Mouse (Mus musculus) adipocyte (in vitro differentiated cells): ENCODE results near the gene Slc25a20.
A peak's percentile ranks its signal among the peaks of the same experiment; 100 is the strongest.
"Not testable (repeated sequence)": the region's sequence is repeated elsewhere in the genome, so short reads cannot be mapped to it uniquely, and the experiment has no call there.

ENCODE experiments used
- DNase-seq: peaks from one replicate; pipeline ENCODE4 v3.0.0-alpha.2; 2016; ENCODE audit warnings: low spot score

Gene Slc25a20

DNA sequence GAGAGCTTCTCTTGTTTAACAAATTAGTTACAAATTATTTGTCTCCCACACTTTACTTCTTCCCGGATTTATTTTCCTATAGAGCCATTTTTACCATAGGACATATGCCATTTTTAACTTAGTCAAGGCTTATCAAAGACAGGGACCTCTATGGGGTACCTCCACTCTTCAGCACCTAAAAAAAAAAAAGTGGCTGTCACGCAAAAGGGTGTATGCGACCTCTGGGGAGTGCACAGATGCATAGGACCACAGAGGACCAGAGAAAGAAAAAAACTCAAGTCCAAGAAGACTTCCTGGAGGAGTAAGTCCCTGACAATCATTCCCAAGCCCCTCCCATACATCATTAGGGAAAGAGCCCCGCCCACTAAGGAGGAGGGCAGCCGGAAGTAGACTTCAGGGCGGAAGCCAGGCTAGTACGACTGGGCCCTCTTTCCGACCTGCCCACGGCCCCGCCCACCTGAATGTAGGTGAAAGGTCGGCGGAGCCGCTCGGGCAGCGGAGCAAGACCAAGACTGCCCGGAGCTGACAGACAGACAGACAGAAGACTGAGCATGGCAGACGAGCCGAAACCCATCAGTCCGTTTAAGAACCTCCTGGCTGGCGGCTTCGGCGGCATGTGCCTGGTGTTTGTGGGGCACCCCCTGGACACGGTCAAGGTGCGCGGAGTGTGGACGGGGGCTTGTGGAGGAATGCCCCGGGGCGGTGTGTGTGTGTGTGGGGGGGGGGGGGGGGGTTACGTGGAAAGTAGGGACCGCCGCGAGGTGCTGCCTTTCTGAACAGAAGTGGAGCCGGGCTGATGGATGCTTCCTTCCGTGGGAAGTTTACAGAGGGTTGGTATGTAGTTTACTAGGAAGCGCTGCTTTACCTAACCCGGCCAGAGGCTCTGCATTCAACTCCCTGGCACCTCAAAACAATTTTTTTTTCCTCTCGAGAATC lies at the start of gene Slc25a20:
TSS of gene Slc25a20 (plus strand) at position 412 of the 936 bp plus-strand sequence.
- DNase-seq, result peak; percentile 89

DNA sequence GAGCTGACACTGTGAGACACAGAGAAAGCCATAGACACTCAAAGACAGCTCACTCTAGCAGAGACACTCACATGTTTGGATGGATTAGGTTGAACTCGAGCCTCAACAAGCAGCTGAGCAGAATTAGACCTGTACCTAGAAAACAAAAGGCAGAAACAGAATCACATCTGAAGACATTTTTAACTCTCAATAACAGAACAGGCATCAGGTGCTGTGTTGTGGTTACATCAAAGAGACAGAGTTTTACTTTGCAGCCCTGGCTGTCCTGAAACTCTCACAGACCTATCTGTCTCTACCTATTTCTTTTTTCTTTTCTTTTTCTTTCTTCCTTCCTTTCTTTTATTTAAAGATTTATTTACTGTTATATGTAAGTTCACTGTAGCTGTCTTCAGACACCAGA lies 44.6 kb upstream of the Slc25a20 start:
- no peak for DNase-seq

DNA sequence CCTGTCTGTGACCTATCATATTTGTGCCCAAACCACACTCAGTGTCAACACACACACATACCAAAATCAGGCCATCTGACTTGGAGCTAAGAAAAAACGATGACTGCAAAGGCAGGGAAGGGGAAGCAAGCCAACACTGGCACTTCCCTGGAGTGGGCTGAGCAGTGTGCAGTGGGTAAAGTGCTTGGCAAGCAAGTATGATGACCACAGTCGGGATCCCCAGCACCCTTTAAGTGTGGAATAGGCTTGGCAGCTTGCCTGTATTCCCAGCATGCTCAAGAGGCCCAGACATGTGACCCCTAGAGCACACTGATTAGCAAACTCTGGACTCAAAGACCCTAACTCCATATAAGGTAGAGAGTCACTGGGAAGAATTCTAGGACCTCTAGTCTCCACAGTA lies 35.4 kb upstream of the Slc25a20 start:
- DNase-seq, result peak; percentile 39

DNA sequence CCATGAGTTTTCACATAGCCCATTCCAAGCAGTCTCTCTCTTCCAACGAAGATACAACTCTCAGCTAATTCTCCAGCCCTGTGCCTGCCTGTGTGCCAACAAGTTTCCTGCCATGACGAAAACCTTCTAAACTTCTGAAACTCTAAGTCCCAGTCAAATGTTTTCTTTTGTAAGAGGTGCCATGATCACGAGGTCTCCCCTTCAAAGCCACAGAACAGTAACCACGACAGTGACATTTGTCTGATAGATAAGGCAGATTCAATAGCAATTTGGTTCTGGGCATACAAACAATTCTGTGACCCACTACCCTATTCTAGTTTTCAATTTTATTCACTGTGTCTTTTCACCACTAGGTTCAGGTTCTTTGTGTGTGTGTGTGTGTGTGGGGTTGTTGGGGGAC lies 33.7 kb upstream of the Slc25a20 start:
- no peak for DNase-seq

DNA sequence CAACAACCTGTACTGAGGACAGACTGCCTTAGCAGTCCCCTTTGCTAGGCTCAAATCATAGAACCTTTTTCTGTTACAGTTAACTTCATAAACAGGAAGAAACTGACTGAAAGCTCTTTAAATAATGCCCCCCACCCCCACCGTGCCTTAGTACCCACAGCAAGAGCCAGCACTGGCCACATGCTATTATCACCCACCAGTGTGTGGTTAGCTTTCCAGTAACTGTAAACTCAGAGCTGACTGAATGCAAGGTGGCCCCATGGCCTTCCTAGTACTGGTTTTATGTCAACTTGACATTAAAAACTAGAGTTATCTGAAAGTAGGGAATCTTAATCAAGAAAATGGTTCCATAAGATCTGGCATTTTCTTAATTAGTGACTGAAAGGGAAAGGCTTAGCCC lies 31.2 kb upstream of the Slc25a20 start:
- no peak for DNase-seq

DNA sequence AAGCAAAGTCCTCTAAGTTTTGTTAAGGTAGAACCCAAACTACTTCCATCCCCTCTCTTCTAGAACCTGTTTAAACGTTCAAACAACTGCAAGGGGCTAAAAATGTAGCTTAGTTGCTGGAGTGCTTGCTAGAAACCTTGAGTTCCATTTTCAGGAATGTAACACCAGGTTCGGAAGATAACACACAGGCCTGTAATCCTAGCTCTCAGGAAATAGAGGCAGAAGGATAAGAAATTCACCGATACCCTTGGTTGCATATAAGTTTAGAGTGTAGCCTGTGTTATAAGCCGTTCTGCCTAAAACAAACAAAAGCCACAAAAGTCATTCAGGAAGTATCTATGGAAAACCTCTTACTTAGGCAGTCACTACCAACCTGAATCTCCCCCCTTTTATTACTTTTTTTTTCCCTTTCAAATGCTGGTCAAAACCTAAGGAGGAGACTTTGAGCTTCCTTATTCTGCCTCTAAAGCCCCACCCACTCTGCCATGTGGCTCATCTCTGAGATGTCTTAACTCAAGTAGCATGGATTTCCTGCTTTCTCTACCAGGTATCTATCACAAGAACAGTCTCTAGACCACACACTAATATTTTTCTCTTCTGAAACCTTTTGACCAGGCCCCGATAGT lies 30.1 kb upstream of the Slc25a20 start:
- DNase-seq, result no peak

DNA sequence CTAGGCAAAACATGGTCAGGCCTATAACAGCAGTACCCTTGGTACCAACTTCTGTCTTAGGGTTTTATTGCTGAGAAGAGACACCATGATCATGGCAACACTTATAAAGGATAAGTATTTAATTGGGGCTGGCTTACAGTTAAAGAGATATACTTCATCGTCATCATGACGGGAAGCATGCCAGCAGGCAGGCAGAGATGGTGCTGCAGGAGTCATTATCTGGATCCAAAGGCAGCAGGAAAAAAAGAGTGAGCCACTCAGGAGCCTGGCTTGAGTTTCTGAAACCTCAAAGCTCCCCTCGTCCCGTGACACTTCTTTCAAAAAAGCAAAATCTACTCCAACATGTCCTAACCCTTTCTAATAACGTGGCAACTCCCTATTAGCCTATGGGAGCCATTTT lies 29.5 kb upstream of the Slc25a20 start:
- no peak for DNase-seq

DNA sequence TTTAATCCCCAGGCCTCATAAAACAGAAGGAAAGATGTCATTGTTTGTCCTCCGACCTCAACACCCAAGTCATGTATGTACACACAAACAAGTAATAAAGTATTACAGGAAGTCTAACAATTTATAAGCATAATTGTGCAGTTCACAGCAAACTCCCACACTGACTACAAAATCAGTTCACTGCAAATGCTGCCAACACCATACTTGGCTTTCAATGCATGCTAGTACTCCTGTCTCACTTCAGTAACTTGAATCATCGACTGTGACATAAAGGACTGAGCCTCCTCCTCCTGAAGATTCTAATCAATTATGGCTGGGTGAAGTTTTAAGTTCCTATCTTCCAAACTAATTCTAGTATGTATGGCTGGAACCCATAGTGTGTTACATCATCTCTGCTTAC lies 28.0 kb upstream of the Slc25a20 start:
- no peak for DNase-seq

DNA sequence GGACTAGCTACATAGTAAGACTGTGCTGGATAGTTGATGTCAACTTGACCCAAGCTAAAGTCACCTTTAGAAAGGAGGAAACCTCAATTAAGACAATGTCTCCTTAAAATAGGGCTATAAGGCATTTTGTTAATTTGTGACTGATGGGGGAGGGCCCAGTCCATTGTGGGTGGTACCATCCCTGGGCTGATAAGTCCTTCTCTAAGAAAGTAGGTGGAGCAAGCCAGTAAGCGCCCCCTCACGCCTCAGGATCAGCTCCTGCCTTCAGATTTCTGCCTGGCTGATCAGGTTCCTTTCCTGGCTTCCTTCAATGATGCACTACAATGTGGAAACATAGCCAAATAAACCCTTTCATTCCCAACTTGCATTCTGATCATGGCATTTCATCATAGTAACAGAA lies 26.5 kb upstream of the Slc25a20 start:
- no peak for DNase-seq

DNA sequence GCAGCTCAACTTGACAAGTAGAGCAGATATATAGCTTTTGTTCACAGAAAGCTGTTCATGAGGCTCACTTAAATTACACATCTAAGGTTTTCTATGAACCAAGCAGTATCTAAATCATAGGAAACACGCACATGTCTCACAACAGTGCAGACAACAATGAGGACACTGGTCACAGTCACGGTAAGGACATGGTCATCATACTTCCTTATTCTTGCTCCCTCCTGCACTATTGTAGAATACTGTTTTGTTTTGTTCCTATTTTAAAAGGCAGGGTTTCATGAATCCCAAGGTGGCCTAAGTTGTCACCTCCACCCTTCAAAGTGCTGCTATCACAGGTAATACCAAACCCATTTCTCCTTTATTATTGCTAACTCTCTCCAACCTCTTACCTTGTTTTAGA lies 22.1 kb upstream of the Slc25a20 start:
- no peak for DNase-seq

DNA sequence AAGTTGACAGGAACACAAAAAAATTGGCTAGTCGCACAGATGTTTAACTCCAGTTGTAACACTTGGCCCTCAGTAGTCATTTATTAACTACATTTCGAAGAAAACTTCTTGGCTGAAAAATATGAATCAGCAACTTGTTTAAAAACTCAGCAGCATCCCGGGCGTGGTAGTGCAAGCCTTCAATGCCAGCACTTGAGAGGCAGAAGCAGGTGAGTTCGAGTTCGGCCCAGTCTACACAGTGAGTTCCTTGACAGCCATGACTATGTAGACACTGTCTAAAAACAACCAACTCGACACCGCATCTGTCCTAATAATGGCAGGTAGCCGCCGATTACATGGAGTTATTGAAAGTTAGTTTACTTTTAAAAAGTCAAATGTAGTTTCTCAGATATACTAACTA lies 13.7 kb upstream of the Slc25a20 start:
- DNase-seq, result peak; percentile 47

DNA sequence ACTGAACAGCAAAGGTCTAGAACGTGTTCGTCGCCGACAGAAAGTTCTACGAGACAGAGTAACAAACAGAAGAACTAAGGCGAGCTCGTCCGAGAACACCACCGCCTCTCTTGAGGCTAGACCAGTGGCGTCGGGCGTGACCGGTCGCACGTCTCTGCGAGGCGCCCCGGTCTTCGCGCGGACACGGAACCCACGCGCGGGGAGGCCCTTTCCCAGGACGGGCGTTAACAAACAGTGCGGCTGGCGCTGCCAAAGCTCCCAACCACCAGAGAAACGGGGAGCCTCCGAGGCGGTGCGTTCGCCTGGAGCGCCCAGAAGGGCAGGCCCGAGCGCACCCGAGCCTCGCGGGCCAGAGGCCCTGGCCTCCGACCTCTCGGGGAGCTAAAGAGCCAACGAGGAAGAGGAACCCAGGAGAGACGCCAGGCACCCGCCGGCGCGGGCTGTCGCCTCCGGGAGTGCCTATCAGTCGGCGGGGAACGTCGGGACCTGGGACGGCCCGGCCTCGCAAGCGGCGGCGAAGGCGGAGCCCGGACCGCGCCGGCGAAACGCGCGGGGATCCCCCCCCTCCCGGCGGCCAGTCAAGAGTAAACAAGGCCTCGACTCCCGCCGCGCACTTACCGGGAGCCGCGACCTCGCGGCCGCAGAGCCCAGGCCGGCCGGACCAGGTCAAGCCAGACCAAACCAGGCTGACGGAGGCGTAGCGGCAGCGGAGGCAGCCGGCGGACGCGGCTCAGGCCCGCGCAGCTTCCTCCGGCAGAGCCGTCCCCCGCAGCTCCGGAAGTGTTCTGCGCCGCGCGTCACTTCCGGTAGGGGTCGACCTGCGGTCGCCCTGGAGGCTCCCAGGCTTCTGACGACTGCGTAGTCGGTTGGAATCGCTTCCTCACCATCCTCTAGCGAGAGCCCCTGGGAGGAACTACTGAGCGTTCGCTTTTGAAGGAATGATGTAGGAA lies 13.0 kb upstream of the Slc25a20 start, which contains the start of gene Arih2:
TSS of gene Arih2 (minus strand) at position 776 of the 950 bp plus-strand sequence.
- DNase-seq, result peak; percentile 89

DNA sequence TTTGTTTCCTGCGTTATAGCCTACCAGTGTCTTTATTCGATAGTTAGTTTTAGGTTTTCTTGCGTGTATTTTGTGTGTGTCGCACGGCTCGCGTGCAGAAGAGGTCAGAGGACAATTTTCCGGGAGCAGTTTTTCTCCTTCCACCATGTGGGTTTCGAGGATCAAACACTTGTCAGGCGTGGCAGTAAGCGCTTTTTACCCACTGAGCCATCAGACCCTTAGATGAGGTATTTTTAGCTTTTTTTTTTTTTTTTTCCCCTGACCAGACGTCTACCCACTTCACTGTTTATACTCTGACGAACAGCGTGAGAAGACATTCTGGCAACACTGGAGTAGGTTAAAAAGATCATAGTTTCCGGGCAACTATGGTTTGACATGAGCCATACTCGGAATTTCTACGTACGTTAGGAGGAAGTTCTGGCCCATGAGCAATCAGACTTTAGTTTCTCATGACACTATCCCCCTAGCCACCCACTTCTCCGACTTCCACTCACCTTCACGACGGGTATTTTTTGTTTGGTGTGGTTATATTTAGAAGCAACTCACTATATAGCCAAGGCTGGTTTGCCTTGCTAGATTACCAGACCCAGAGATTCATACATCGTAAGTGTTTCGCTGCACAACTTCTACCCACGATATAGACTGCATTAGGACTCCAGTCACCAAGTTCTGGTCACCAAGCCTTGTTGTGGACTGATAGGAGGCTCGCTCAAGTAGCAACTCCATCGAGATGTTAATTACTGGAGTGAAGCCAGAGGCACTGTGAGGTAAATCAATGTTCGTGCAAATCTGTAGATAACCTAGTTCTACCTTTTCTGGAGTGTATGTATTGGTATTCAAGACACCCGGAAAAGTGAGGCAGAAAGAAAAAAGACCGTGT lies 12.1 kb upstream of the Slc25a20 start:
- DNase-seq, result no peak

DNA sequence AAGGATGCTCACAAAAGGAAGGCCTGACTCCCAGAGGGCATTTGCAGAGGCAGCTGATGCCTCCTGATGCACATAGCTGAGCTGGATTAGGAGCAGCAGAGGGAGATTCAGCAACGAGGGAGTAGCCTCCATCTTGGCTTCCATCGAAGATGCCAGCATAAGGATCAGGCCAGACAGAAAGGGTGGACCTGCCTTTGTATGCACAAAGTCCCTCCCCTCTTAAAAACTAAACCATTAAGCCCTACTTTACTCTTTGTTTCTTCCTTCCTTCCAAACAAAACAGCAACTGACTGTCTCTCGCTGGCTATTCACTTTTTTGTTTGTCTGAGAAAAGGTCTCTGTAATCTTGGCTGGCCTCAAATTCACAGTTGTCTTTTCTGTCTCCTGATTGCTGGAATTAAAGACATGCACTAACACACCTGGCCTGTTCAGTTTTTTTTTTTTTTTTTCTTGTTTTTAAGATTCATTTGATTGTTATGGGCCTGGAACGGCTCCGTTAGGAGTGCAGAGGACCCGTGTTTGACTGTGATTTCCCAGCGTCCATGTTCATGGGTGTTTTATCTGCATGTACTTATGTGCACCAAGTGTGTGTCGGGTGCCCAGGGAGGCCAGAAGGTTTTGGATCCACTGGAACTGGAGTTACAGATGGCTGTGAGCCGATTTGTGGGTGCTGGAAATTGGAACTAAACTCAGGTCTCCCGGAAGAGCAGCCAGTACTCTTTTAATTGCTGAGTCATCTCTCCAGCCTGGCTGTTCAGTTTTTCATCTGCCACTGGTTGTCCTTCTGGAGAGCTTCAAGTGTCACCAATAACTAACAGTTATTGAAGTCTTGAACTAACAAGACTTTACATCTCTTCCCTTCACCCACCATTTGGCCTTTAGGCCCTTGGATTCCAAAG lies 7.1 kb upstream of the Slc25a20 start:
- DNase-seq, result no peak

DNA sequence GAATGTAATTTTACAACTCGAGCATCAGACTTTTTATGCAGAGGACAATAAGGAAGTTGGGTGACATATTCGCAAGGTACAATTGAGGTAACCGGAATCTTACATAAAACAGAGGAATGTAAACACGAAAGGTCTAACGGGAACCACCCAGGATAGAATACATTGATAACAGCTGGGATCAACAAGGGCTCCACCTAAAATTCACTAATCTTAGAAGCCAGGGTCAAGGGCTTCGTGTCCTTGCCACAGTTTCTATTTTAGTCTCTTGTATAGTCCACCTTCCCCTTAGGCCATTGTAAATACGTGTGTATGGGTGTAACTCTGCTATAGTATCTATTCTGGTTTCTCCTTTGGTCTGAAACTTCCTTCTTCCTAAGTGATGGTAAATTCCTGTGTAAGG lies 6.0 kb upstream of the Slc25a20 start:
- DNase-seq, result not testable (repeated sequence)

DNA sequence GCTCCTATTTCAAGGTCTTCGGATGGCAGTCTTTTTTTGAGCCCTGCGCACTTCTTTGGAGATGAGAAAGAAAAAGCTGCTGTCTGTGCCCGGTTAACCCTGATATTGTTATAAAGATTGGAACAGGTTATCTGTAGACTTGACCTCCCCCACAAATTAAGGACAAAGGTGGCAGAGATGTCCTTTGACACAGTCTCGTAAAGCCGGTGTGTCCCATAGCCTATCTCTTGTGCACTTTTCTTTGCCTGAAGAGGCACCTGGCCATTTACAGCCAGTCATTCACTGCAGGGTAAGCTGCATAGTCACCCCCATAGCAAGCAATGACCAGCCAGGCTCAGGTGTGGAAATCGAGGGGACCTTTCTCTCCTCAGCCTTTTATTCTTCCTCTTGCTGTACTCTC lies 772 bp downstream of the Slc25a20 start:
- DNase-seq, result no peak

DNA sequence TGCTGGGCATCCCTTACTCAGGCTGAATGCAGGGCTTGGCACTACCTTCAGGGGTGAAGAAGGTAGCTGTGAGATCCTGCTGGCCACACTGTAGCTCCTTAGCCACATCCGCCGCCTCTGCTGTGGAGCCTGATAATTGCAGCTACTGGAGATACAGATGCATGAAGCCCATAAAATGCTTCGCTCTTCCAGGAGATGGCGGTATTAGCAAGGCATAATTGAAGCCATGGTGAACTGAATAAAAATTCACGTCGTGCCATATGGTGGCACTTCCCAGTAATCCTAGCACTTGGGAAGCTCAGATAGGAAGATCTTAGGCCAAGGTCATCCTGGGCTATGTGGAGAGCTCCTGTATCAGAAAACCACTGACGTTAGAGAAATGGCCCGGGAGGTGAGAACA lies 8.0 kb downstream of the Slc25a20 start:
- no peak for DNase-seq

DNA sequence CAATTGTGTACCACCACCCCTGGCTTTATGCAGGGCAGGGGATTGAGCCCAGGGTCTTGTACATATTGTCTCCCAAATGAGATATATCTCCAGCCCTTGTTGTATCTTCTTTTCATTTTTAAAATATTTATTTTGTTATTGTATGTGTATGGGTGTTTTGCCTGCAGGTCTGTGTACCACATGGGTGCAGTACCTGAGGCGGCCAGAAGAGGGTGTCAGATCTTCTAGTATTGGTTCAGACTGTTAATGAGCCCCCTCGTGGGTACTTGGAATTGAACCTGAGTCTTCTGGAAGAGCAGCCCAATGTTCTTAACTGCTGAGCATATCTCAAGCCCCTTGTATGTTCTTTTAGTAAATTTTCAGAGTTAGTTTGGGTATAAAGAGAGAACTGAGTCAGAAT lies 11.3 kb downstream of the Slc25a20 start:
- DNase-seq, result no peak

DNA sequence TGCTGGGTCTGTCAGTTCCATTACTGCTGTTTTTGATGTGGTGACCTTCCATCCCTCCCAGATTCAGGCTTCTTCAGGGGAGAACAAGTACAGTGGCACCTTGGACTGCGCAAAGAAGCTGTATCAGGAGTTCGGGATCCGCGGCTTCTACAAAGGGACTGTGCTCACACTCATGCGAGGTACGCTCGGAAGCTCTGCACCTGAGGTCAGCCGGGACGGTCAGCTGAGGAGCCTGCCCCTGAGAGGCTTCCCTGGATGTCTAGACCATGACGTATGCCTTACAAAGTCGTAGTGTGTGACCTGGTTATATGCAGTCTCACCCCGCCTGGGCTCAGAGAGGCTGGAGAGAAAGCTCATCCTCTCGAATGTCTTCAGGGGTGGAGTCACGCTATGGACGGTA lies 18.1 kb downstream of the Slc25a20 start:
- no peak for DNase-seq

DNA sequence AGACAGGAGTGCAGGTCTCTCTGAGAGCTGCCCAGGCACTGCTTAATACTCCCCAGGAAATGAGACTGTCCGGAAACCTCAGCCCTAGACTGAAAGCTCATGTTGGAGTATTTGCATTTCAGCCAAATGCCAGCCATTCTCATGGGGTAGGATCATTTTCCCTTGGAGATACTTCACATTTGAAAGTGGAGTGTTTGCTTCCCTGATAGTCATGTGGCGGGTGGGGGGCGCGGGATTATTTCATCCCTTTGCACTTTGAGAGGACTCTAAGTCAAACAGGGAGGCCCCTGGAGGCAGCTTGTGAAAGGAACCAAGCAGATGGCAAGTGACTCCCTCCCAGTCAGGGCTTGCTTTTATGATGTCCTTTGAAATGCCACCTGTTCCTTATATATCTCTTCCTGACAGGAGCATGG lies 24.6 kb downstream of the Slc25a20 start:
- DNase-seq, result no peak
